Mouse (Mus musculus): ENCODE results near the gene Lbh. TPM values are rescaled to one million over a fixed set of nuclear protein-coding genes. Genes with fewer than 3 reads are reported as not detected.

Gene Lbh
- polyA plus RNA-seq, 1 experiment from 2014 or later: 7.6 TPM

DNA sequence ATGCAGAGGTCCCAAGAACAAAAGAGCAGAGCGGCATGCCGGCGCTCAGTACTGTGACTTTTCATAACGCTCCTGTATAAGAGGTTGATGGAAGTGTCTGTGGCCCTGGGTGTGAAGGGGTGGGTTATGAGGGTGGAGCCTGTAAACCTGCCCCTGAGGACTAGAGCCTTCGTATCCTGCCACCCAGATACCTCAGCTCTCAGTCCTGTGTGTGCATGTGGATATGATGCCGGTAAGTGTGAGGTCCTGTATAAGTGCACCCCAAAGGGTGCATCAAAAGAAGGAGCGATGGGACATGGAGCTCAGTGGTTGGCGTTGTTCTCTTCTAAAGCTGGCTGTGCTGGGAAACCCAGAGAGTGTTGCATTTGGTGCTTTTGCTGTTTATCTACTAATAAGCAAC is 10.3 kb upstream of the Lbh start:
- no peak for ATAC-seq
- Histone ChIP-seq H3K27ac (ENCODE audit: low read length) (no peak overlapping the region), H3K9ac (ENCODE audit: low read depth, low read length) (no peak overlapping the region), H3K4me2 (ENCODE audit: low read depth, low read length) (no peak overlapping the region), H3K9me3 (ENCODE audit: control insufficient read depth, low read length) (no peaks in the 10 kb centered on the region), H3K36me3 (ENCODE audit: control insufficient read depth, insufficient read depth, low read length) (no peaks in the 10 kb centered on the region), H3K4me3 (ENCODE audit: low read length) (no peak overlapping the region), H3K4me1 (ENCODE audit: control insufficient read depth, insufficient read depth, low read length) (peaks cover 10% of the 10 kb centered on the region), H3K27me3 (replicated peaks; ENCODE audit: control insufficient read depth, insufficient read depth, low read length) (no peaks in the 10 kb centered on the region)
- WGBS: 88% methylated on average over 8 of the region's 8 CpGs

DNA sequence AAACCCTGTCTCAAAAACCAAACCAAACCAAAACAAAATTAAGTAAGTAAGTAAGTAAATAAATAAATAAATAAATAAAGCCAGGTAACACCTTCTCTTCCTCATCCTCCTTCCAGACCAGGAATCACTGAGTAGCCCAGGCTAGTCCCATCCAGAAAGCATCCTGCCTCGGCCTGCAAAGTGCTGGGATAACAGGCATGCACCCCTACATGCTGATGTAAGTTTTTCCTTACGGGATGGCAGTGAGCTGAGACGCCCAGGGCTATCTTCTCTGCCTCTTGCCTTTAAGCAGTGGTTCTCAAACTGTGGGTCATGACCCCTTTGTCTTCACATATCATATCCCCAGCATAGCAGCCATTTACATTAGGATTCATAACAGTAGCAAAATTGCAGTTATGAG is 9.5 kb upstream of the Lbh start:
- 94% methylated on average over 3 of the region's 3 CpGs for WGBS
- no peak for ATAC-seq
- Histone ChIP-seq H3K9me3 (ENCODE audit: control insufficient read depth, low read length) (no peaks in the 10 kb centered on the region), H3K27me3 (replicated peaks; ENCODE audit: control insufficient read depth, insufficient read depth, low read length) (no peaks in the 10 kb centered on the region), H3K27ac (ENCODE audit: low read length) (no peak overlapping the region), H3K4me1 (ENCODE audit: control insufficient read depth, insufficient read depth, low read length) (peaks cover 10% of the 10 kb centered on the region), H3K4me2 (ENCODE audit: low read depth, low read length) (no peak overlapping the region), H3K4me3 (ENCODE audit: low read length) (no peak overlapping the region), H3K36me3 (ENCODE audit: control insufficient read depth, insufficient read depth, low read length) (no peaks in the 10 kb centered on the region), H3K9ac (ENCODE audit: low read depth, low read length) (no peak overlapping the region)

DNA sequence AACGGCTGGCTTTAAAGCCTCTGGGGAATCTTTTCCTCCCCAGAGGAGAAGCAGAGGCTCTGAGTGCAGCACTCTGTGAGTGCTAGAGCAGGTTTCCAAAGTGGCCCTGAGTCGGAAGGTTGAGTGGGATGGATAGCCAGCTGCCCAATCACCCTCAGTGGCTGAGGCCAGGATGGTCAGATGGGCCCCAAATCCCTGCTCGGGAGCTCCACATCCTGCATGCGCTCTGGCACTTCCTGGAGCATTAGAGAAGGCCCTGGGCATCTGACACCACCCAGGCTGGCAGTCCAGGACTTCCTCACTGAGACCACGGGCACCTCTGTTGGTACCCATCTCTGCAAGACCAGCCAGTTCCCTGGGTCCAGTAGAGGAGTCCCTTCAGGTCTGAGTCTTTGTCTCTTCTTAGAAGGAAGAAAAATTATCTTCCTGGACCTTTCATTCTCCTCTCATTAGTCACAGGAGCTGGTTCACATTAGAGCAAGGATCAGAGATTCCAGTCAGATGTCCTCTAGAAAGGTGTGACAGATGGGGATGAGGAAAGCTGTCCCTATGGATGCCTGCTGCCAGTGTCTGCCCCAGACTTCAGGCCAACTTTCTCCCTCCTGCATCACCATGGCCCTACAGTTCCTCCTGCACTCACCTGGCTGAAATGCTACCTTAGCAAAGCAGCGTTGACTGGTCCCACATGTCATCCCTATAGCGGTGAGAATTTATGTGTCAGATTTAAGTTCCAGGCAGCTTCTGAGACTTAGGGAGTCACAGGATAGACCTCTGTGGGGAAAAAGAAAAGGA is 8.8 kb upstream of the Lbh start:
- H3K27ac ChIP-seq (ENCODE audit: low read length): no peak overlapping the region
- no peak overlapping the region for H3K4me2 ChIP-seq (ENCODE audit: low read depth, low read length)
- no peaks in the 10 kb centered on the region for H3K9me3 ChIP-seq (ENCODE audit: control insufficient read depth, low read length)
- H3K27me3 ChIP-seq (replicated peaks; ENCODE audit: control insufficient read depth, insufficient read depth, low read length): no peaks in the 10 kb centered on the region
- no peaks in the 10 kb centered on the region for H3K36me3 ChIP-seq (ENCODE audit: control insufficient read depth, insufficient read depth, low read length)
- H3K9ac ChIP-seq (ENCODE audit: low read depth, low read length): no peak overlapping the region
- H3K4me3 ChIP-seq (ENCODE audit: low read length): no peak overlapping the region
- 85% methylated on average over 7 of the region's 7 CpGs for WGBS
- peaks cover 3% of the 10 kb centered on the region for H3K4me1 ChIP-seq (ENCODE audit: control insufficient read depth, insufficient read depth, low read length)
- ATAC-seq: no peak

DNA sequence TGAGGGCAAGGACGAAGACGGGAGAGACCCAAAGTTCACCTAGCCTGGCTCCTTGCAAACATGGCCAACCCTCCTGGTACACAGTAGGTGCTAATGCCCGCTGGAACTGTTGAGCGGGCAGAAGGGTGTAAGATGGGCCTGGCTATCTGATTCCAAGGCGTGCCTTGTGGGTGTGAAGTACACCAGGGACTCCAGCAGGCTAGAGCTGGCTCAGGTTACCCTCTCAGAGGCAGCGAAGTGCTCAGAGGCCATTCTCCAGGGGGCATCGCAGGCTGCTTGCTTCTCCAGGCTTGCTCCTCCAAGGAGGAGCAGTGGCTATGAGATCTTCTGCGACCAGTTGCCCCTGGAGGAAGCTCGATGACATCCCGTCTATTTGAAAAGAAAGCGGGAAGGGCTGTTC is 6.8 kb upstream of the Lbh start:
- no peaks in the 10 kb centered on the region for H3K27me3 ChIP-seq (replicated peaks; ENCODE audit: control insufficient read depth, insufficient read depth, low read length)
- no peaks in the 10 kb centered on the region for H3K4me1 ChIP-seq (ENCODE audit: control insufficient read depth, insufficient read depth, low read length)
- no peak overlapping the region for H3K9ac ChIP-seq (ENCODE audit: low read depth, low read length)
- H3K36me3 ChIP-seq (ENCODE audit: control insufficient read depth, insufficient read depth, low read length): no peaks in the 10 kb centered on the region
- ATAC-seq: no peak
- H3K9me3 ChIP-seq (ENCODE audit: control insufficient read depth, low read length): no peaks in the 10 kb centered on the region
- no peak overlapping the region for H3K4me2 ChIP-seq (ENCODE audit: low read depth, low read length)
- WGBS: 76% methylated on average over 11 of the region's 11 CpGs
- H3K27ac ChIP-seq (ENCODE audit: low read length): no peak overlapping the region
- no peak overlapping the region for H3K4me3 ChIP-seq (ENCODE audit: low read length)

DNA sequence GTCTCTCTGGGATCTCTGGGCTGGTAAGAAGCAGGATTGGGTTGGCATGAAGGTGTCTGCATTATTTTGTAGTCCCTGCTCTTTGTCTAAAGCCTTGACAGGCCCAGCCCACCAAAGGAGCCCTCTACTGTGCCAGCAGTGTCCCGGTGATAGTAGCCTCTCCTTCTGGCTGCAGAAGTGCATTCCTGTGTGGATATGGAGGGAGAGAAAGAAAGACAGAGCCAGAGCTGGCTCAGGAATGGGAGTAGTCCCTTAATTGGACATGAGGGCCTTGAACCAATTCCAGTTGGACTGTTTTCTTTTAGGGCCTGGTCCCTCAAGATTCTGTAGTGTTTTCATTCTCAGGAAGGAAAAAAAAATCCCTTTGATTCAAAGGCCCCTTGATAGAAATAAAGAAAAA is 6.4 kb upstream of the Lbh start:
- WGBS: 48% methylated on average over 1 of the region's 1 CpGs
- ATAC-seq: peak; percentile 56; the same call in 1 of the 2 replicates

DNA sequence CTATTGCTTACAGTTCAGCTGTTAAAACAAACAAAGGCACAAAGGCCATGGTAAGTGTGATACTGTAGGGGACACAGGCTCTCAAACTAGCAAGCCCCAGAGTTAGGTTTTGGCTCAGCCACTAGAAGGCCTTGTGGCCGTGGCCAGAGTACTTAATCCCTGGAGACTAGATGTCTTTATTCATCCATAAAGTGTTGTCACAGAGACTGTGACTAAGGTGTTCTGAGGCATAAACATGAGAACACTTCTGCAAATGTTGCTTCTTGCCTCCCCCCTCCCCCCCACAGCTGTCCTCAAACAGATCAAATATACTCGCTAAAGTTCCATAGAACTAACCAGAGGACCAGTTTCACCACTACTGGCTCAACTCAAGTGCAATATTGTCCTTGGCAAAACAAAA is 4.0 kb upstream of the Lbh start:
- Histone ChIP-seq H3K4me2 (ENCODE audit: low read depth, low read length) (no peak overlapping the region), H3K4me3 (ENCODE audit: low read length) (no peak overlapping the region), H3K27ac (ENCODE audit: low read length) (no peak overlapping the region), H3K9me3 (ENCODE audit: control insufficient read depth, low read length) (no peaks in the 10 kb centered on the region), H3K27me3 (replicated peaks; ENCODE audit: control insufficient read depth, insufficient read depth, low read length) (no peaks in the 10 kb centered on the region), H3K36me3 (ENCODE audit: control insufficient read depth, insufficient read depth, low read length) (no peaks in the 10 kb centered on the region), H3K4me1 (ENCODE audit: control insufficient read depth, insufficient read depth, low read length) (peaks cover 6% of the 10 kb centered on the region; the same call in 1 of the 2 replicates), H3K9ac (ENCODE audit: low read depth, low read length) (no peak overlapping the region)
- no peak for ATAC-seq
- 85% methylated on average over 2 of the region's 2 CpGs for WGBS

More for the DNA sequence above, 6.4 kb upstream of the Lbh start:
- no peak overlapping the region for H3K27ac ChIP-seq (ENCODE audit: low read length)
- H3K4me1 ChIP-seq (ENCODE audit: control insufficient read depth, insufficient read depth, low read length): no peaks in the 10 kb centered on the region; the same call in 1 of the 2 replicates
- H3K9me3 ChIP-seq (ENCODE audit: control insufficient read depth, low read length): no peaks in the 10 kb centered on the region
- no peaks in the 10 kb centered on the region for H3K36me3 ChIP-seq (ENCODE audit: control insufficient read depth, insufficient read depth, low read length)
- H3K4me3 ChIP-seq (ENCODE audit: low read length): no peak overlapping the region
- no peak overlapping the region for H3K4me2 ChIP-seq (ENCODE audit: low read depth, low read length)
- H3K9ac ChIP-seq (ENCODE audit: low read depth, low read length): no peak overlapping the region
- no peaks in the 10 kb centered on the region for H3K27me3 ChIP-seq (replicated peaks; ENCODE audit: control insufficient read depth, insufficient read depth, low read length)

DNA sequence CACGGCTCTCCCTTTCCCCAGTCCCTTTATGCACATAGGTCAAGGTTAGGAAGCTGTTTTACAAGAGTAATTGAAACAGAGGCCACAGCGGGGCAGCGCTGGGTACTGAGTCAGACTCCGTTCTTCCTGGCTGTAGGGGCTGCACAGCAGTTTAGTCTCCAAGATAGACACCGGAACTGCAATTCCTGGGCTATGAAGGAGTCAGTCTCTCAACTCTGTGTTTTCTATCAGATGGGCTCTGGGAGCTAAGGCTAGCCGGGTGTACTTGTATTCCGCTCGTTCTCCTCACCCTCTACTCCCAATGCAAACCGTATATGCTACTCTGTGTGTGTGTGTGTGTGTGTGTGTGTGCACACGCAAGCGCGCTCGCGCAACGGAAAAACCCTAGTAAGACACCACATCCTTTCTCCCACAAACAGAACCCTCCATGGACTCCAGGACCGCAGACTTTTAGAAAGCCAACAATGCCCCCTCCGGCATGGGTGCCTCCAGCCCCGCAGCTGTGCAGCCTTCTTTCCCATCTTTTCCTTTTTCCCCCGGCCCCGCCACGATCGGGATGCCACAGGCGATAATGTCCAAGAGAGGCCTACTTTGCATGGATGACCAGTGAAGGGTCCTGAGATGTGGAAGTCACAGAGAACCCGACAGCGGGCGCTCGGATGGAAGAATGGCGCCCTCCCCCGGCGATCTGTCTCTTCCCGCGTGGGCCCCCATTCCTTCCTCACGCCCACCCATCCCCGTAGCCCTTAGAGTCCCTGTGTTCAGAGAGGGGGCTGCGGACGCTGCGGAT is 669 bp upstream of the Lbh start:
- ATAC-seq: peak; percentile 52
- H3K9ac ChIP-seq (ENCODE audit: low read depth, low read length): peak overlapping the region; percentile 86
- WGBS: 2% methylated on average over 37 of the region's 37 CpGs
- no peaks in the 10 kb centered on the region; the same call in 1 of the 2 replicates for H3K36me3 ChIP-seq (ENCODE audit: control insufficient read depth, insufficient read depth, low read length)
- no peaks in the 10 kb centered on the region for H3K27me3 ChIP-seq (replicated peaks; ENCODE audit: control insufficient read depth, insufficient read depth, low read length)
- peaks cover 27% of the 10 kb centered on the region for H3K4me1 ChIP-seq (ENCODE audit: control insufficient read depth, insufficient read depth, low read length)
- peak overlapping the region; percentile 98 for H3K4me2 ChIP-seq (ENCODE audit: low read depth, low read length)
- peak overlapping the region; percentile 85 for H3K27ac ChIP-seq (ENCODE audit: low read length)
- H3K4me3 ChIP-seq (ENCODE audit: low read length): peak overlapping the region; percentile 69
- H3K9me3 ChIP-seq (ENCODE audit: control insufficient read depth, low read length): no peaks in the 10 kb centered on the region

DNA sequence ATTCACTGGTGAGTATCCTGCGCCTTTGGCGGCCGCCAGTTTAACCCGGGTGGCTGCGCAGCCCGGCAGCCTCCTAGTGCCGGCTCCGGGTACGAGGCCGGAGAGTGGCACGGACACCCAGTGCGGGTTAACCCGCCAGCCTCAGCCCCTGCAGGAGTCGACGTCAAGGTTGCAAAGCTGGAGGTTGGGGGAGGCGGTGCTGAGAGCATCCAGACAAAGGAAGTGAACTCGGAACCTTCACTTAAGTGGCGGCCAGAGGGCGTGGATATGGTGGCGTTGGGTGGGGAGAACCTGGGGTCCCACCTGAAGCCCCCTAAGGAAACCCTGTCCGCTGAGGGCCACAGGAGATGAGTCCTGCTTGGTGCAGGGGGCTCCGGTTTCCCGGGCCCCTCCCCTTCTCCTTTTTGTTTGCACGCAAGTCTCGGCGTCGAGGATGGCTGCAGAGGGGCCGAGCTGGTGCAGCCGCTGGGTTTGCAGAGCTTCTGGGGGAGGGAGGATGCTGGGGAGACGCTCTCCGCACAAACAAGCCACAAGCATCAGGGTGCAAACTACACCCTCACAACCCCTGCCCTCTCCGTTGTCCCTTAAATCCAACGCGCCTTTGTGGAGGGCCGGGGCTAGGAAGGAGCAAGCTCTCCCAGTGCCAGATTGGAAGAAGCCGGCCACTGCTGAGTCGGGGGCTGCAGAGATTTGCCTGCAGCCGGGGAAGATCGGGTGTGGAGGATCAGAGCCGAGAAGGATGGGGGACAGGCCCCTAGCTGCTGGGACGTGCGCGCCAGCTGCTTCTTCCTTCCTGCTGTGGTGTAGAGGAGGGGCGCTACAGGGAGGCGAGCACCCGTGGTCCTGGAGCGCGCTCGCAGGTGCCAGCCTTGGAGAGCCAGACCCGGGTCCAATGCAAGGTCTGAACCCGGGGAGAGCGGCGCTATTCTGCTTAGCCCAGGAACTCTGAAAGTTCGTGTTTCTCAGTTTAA is 751 bp downstream of the Lbh start:
- Histone ChIP-seq H3K9ac (ENCODE audit: low read depth, low read length) (peak overlapping the region; percentile 86), H3K27ac (ENCODE audit: low read length) (peak overlapping the region; percentile 88), H3K9me3 (ENCODE audit: control insufficient read depth, low read length) (no peaks in the 10 kb centered on the region), H3K4me1 (ENCODE audit: control insufficient read depth, insufficient read depth, low read length) (peaks cover 34% of the 10 kb centered on the region), H3K27me3 (replicated peaks; ENCODE audit: control insufficient read depth, insufficient read depth, low read length) (no peaks in the 10 kb centered on the region), H3K4me3 (ENCODE audit: low read length) (peak overlapping the region; percentile 69), H3K4me2 (ENCODE audit: low read depth, low read length) (peak overlapping the region; percentile 98), H3K36me3 (ENCODE audit: control insufficient read depth, insufficient read depth, low read length) (peaks cover 4% of the 10 kb centered on the region; the same call in 1 of the 2 replicates)
- WGBS: under 1% methylated on average over 54 of the region's 54 CpGs
- peak; percentile 56 for ATAC-seq

All from intestine, embryonic 16.5 days (tissue).